Comparison of ENCODE assay signal across 8 mouse cellular contexts in genomic region chr1:165840548-165841230, GRCm38 (mm10). TPM values are rescaled to one million over a fixed set of nuclear protein-coding genes. Genes with fewer than 3 reads are reported as not detected.
DNase-seq lines count a peak whose midpoint lies in the region; ATAC-seq lines count a peak whose summit lies in the region.

No protein-coding gene starts in this region.

- H3K27ac ChIP-seq in embryonic facial prominence, embryonic 12.5 days, result no peak overlapping the region
- peak overlapping the region; percentile 62 for H3K27ac ChIP-seq in midbrain, embryonic 15.5 days

- H3K4me3 ChIP-seq in embryonic facial prominence, embryonic 12.5 days, result peak overlapping the region; percentile 35
- H3K4me3 ChIP-seq in midbrain, embryonic 15.5 days, result peak overlapping the region; percentile 33

- H3K27me3 ChIP-seq in embryonic facial prominence, embryonic 12.5 days, result peaks cover 34% of the 10 kb centered on the region
- H3K27me3 ChIP-seq in midbrain, embryonic 15.5 days (replicated peaks), result peaks cover 2% of the 10 kb centered on the region

- ATAC-seq in embryonic facial prominence, embryonic 12.5 days (ENCODE audit: insufficient number of reproducible peaks, insufficient read depth, low FRiP score, low TSS enrichment), result no peak
- ATAC-seq in midbrain, embryonic 15.5 days (replicated peaks), result peak; percentile 45

- no peaks in the 10 kb centered on the region for H3K9me3 ChIP-seq in embryonic facial prominence, embryonic 12.5 days
- no peaks in the 10 kb centered on the region for H3K9me3 ChIP-seq in midbrain, embryonic 15.5 days

- DNase-seq in heart, adult 11 months, result peak; percentile 92
- no peak for DNase-seq in heart, postnatal 10 days
- DNase-seq in CD4-positive, CD25-positive, alpha-beta regulatory T cell, adult 2 months (ENCODE audit: low read depth, low spot score), result peak; percentile 80
- DNase-seq in induced T-regulatory cell, adult 2 months (ENCODE audit: low read depth), result peak; percentile 75
- no peak for DNase-seq in urinary bladder, postnatal 4 days (ENCODE audit: low spot score in 2 of 2)
- no peak for DNase-seq in urinary bladder, adult 18-20 months (ENCODE audit: low spot score in 2 of 2)

- H3K36me3 ChIP-seq in embryonic facial prominence, embryonic 12.5 days, result no peaks in the 10 kb centered on the region
- no peaks in the 10 kb centered on the region for H3K36me3 ChIP-seq in midbrain, embryonic 15.5 days (replicated peaks)

- H3K9ac ChIP-seq in embryonic facial prominence, embryonic 12.5 days, result peak overlapping the region; percentile 55
- peak overlapping the region; percentile 55 for H3K9ac ChIP-seq in midbrain, embryonic 15.5 days

- H3K4me1 ChIP-seq in embryonic facial prominence, embryonic 12.5 days, result peaks cover 31% of the 10 kb centered on the region
- H3K4me1 ChIP-seq in midbrain, embryonic 15.5 days, result peaks cover 51% of the 10 kb centered on the region

- 7% methylated on average over 31 of the region's 31 CpGs for WGBS in embryonic facial prominence, embryonic 12.5 days
- WGBS in midbrain, embryonic 15.5 days, result 10% methylated on average over 31 of the region's 31 CpGs

- intact Hi-C loops in heart, postnatal 10 days (cut with DNase I), result no loop called here

- peak overlapping the region; percentile 79 for H3K4me2 ChIP-seq in embryonic facial prominence, embryonic 12.5 days (replicated peaks)
- H3K4me2 ChIP-seq in midbrain, embryonic 15.5 days, result peak overlapping the region; percentile 68

RNA-seq across cellular contexts. Expression of gene Cd247, which starts 52.2 kb away (rescaled TPM):
- 1 to 10 TPM; 1.7 TPM for total RNA-seq in heart, postnatal 10 days (2021)
- polyA plus RNA-seq in embryonic facial prominence, embryonic 12.5 days (2016; fragmentation: Nextera tagmentation; extraction: Ambion mirVana), result 0.60 and 1.0 TPM in 2 replicates
- 1.1 and 1.2 TPM in 2 replicates for polyA plus RNA-seq in midbrain, embryonic 15.5 days (2015; fragmentation: Nextera tagmentation; extraction: Ambion mirVana)

Comparison
In these comparisons a context has a peak if more than half of its experiments do, and no peak if none do; other contexts are left out.
1. DNase-seq: peak in heart, adult 11 months (single experiment), CD4-positive, CD25-positive, alpha-beta regulatory T cell, adult 2 months (single experiment) and induced T-regulatory cell, adult 2 months (single experiment); none in heart, postnatal 10 days (0 of 2), urinary bladder, postnatal 4 days (0 of 2) and urinary bladder, adult 18-20 months (0 of 2).